ENCODE assay signal across 8 mouse cellular contexts in genomic region chr4:144930366-144930765, GRCm38 (mm10). TPM values are rescaled to one million over a fixed set of nuclear protein-coding genes. Genes with fewer than 3 reads are reported as not detected.
DNase-seq lines count a peak whose midpoint lies in the region; ATAC-seq lines count a peak whose summit lies in the region.

No protein-coding gene starts in this region.

- peak; percentile 8 to 21 for DNase-seq in right cerebral cortex, adult 2 months (ENCODE audit: low spot score in 2 of 2)
- no peak for DNase-seq in right cerebral cortex, postnatal 4 days
- peak; percentile 22 for DNase-seq in embryonic facial prominence, embryonic 11.5 days (ENCODE audit: low spot score)
- DNase-seq in kidney, postnatal 14 days, result peak; percentile 92
- DNase-seq in lung, postnatal 25 days (ENCODE audit: low spot score), result peak; percentile 95
- peak; percentile 50 for DNase-seq in urinary bladder, adult 2 months (ENCODE audit: low spot score)
- no peak for DNase-seq in c-Kit-positive CD71-positive TER-119-positive erythroid progenitor cells, embryonic 14.5 days (ENCODE audit: low spot score)

- no peaks in the 10 kb centered on the region for H3K9me3 ChIP-seq in embryonic facial prominence, embryonic 11.5 days (replicated peaks; ENCODE audit: control insufficient read depth, low read length)
- H3K9me3 ChIP-seq in heart, embryonic 12.5 days (replicated peaks), result 0 out of 2 replicates have a peak, but pooled peaks cover 3% of the 10 kb centered on the region

- H3K36me3 ChIP-seq in embryonic facial prominence, embryonic 11.5 days (replicated peaks; ENCODE audit: control insufficient read depth, insufficient read depth, low read depth, low read length), result no peaks in the 10 kb centered on the region; the same call in 1 of the 2 replicates
- H3K36me3 ChIP-seq in heart, embryonic 12.5 days, result peaks cover 12% of the 10 kb centered on the region

- no peak overlapping the region for H3K4me3 ChIP-seq in embryonic facial prominence, embryonic 11.5 days (ENCODE audit: low read depth, low read length)
- no peak overlapping the region for H3K4me3 ChIP-seq in heart, embryonic 12.5 days

- H3K27me3 ChIP-seq in embryonic facial prominence, embryonic 11.5 days (ENCODE audit: control insufficient read depth, insufficient read depth, low read length), result no peaks in the 10 kb centered on the region
- peaks cover 8% of the 10 kb centered on the region; the same call in 1 of the 2 replicates for H3K27me3 ChIP-seq in heart, embryonic 12.5 days (replicated peaks)

- H3K4me1 ChIP-seq in embryonic facial prominence, embryonic 11.5 days (ENCODE audit: control insufficient read depth, insufficient read depth, low read length), result no peaks in the 10 kb centered on the region
- H3K4me1 ChIP-seq in heart, embryonic 12.5 days (replicated peaks), result peaks cover 21% of the 10 kb centered on the region

- WGBS in embryonic facial prominence, embryonic 11.5 days, result 28% methylated on average over 10 of the region's 10 CpGs
- WGBS in heart, embryonic 12.5 days, result 12% methylated on average over 10 of the region's 10 CpGs

- H3K27ac ChIP-seq in embryonic facial prominence, embryonic 11.5 days (replicated peaks; ENCODE audit: low read depth, low read length), result no peak overlapping the region
- H3K27ac ChIP-seq in heart, embryonic 12.5 days (ENCODE audit: poor library complexity, severe bottlenecking), result peak overlapping the region; percentile 79; the same call in 1 of the 2 replicates

- no peak overlapping the region for H3K4me2 ChIP-seq in embryonic facial prominence, embryonic 11.5 days (ENCODE audit: low read depth, low read length)
- 0 out of 2 replicates have a peak overlapping the region, but pooled peaks have one; percentile 2 for H3K4me2 ChIP-seq in heart, embryonic 12.5 days

- H3K9ac ChIP-seq in embryonic facial prominence, embryonic 11.5 days (replicated peaks; ENCODE audit: low read length), result no peak overlapping the region
- H3K9ac ChIP-seq in heart, embryonic 12.5 days, result no peak overlapping the region

- 0 out of 2 replicates have a peak, but pooled peaks have one; percentile 31 for ATAC-seq in embryonic facial prominence, embryonic 11.5 days (replicated peaks; ENCODE audit: insufficient number of reproducible peaks, low FRiP score, low TSS enrichment, low read depth)
- ATAC-seq in heart, embryonic 12.5 days (ENCODE audit: insufficient number of reproducible peaks, low FRiP score), result peak; percentile 78

RNA-seq across cellular contexts. Expression of gene Dhrs3, which starts 37.7 kb away (rescaled TPM):
- 41.9 and 45.7 TPM in 2 replicates for polyA plus RNA-seq in embryonic facial prominence, embryonic 11.5 days (2014; fragmentation: Nextera tagmentation; extraction: Ambion mirVana)
- 28.4 and 30.0 TPM in 2 replicates for polyA plus RNA-seq in heart, embryonic 12.5 days (2016; fragmentation: Nextera tagmentation; extraction: Ambion mirVana)
- 249 and 258 TPM in 2 replicates for polyA plus RNA-seq in urinary bladder, adult 2 months (2012; rRNA removed)

Comparison
In these comparisons a context has a peak if more than half of its experiments do, and no peak if none do; other contexts are left out.
1. DNase-seq: peak in right cerebral cortex, adult 2 months (2 of 2), embryonic facial prominence, embryonic 11.5 days (single experiment), kidney, postnatal 14 days (single experiment), lung, postnatal 25 days (single experiment) and urinary bladder, adult 2 months (single experiment); none in right cerebral cortex, postnatal 4 days (single experiment) and c-Kit-positive CD71-positive TER-119-positive erythroid progenitor cells, embryonic 14.5 days (single experiment).